13 mouse cellular contexts compared by ENCODE assay signal in genomic region chr10:75696597-75697355, GRCm38 (mm10). TPM values are rescaled to one million over a fixed set of nuclear protein-coding genes. Genes with fewer than 3 reads are reported as not detected.
DNase-seq lines count a peak whose midpoint lies in the region; ATAC-seq lines count a peak whose summit lies in the region.
"Had no signal": no experiment of that assay in that cellular context is flagged by ENCODE, and none has a peak within 500 bp of the region (broad histone marks: within the 10 kb centered on the region; RNA-seq: fewer than 3 reads in every experiment).

No protein-coding gene starts in this region.

- no peak overlapping the region for H3K4me3 ChIP-seq in midbrain, embryonic 11.5 days (ENCODE audit: low read depth, low read length)
- H3K4me3 ChIP-seq in midbrain, embryonic 15.5 days = no peak overlapping the region
- no peak overlapping the region for H3K4me3 ChIP-seq in intestine, embryonic 16.5 days (ENCODE audit: low read length)
- H3K4me3 ChIP-seq: embryonic facial prominence, embryonic 15.5 days had no signal

- no peak overlapping the region for H3K27ac ChIP-seq in midbrain, embryonic 11.5 days (ENCODE audit: low read depth, low read length)
- H3K27ac ChIP-seq in midbrain, embryonic 15.5 days = no peak overlapping the region
- H3K27ac ChIP-seq in intestine, embryonic 16.5 days (ENCODE audit: low read length) = no peak overlapping the region
- H3K27ac ChIP-seq: embryonic facial prominence, embryonic 15.5 days had no signal

- DNase-seq in midbrain, embryonic 11.5 days (ENCODE audit: low spot score, missing footprints) = peak; percentile 6
- DNase-seq in c-Kit-positive CD71-negative TER-119-negative erythroid progenitor cells, embryonic 14.5 days (ENCODE audit: low read depth) = peak; percentile 35
- DNase-seq in layer of hippocampus, adult 11-12 months (ENCODE audit: low spot score) = no peak
- DNase-seq in right cerebral cortex, postnatal 10 days (ENCODE audit: low spot score in 2 of 2) = no peak
- no peak for DNase-seq in kidney, postnatal 25 days
- DNase-seq: cerebellum, adult 8-10 months; heart, postnatal 36 days; kidney, postnatal 4 days had no signal

- WGBS in midbrain, embryonic 11.5 days = 87% methylated on average over 7 of the region's 7 CpGs
- WGBS in midbrain, embryonic 15.5 days = 93% methylated on average over 7 of the region's 7 CpGs
- 82% methylated on average over 7 of the region's 7 CpGs for WGBS in intestine, embryonic 16.5 days

- H3K4me1 ChIP-seq in midbrain, embryonic 11.5 days (ENCODE audit: control insufficient read depth, insufficient read depth, low read length) = no peaks in the 10 kb centered on the region
- H3K4me1 ChIP-seq in midbrain, embryonic 15.5 days = no peaks in the 10 kb centered on the region
- H3K4me1 ChIP-seq in intestine, embryonic 16.5 days (ENCODE audit: control insufficient read depth, insufficient read depth, low read length) = no peaks in the 10 kb centered on the region
- H3K4me1 ChIP-seq: embryonic facial prominence, embryonic 15.5 days had no signal

- no peaks in the 10 kb centered on the region for H3K9me3 ChIP-seq in midbrain, embryonic 11.5 days (ENCODE audit: control insufficient read depth, low read length)
- no peaks in the 10 kb centered on the region for H3K9me3 ChIP-seq in midbrain, embryonic 15.5 days
- H3K9me3 ChIP-seq in intestine, embryonic 16.5 days (ENCODE audit: control insufficient read depth, low read length) = no peaks in the 10 kb centered on the region
- H3K9me3 ChIP-seq: embryonic facial prominence, embryonic 15.5 days had no signal

- no peaks in the 10 kb centered on the region for H3K27me3 ChIP-seq in midbrain, embryonic 11.5 days (ENCODE audit: control insufficient read depth, insufficient read depth, low read length)
- no peaks in the 10 kb centered on the region for H3K27me3 ChIP-seq in midbrain, embryonic 15.5 days (replicated peaks)
- no peaks in the 10 kb centered on the region for H3K27me3 ChIP-seq in intestine, embryonic 16.5 days (replicated peaks; ENCODE audit: control insufficient read depth, insufficient read depth, low read length)
- H3K27me3 ChIP-seq: embryonic facial prominence, embryonic 15.5 days had no signal

- no peak overlapping the region for H3K4me2 ChIP-seq in midbrain, embryonic 11.5 days
- no peak overlapping the region for H3K4me2 ChIP-seq in midbrain, embryonic 15.5 days
- H3K4me2 ChIP-seq in intestine, embryonic 16.5 days (ENCODE audit: low read depth, low read length) = no peak overlapping the region
- H3K4me2 ChIP-seq: embryonic facial prominence, embryonic 15.5 days had no signal

- no peak overlapping the region for H3K9ac ChIP-seq in midbrain, embryonic 11.5 days (ENCODE audit: low read length)
- no peak overlapping the region for H3K9ac ChIP-seq in midbrain, embryonic 15.5 days
- H3K9ac ChIP-seq in intestine, embryonic 16.5 days (ENCODE audit: low read depth, low read length) = no peak overlapping the region
- H3K9ac ChIP-seq: embryonic facial prominence, embryonic 15.5 days had no signal

- ATAC-seq in midbrain, embryonic 11.5 days (ENCODE audit: low FRiP score) = no peak
- no peak for ATAC-seq in midbrain, embryonic 15.5 days (replicated peaks)
- peak; percentile 80 for ATAC-seq in intestine, embryonic 16.5 days
- peak; percentile 94 for ATAC-seq in megakaryocyte progenitor cell, adult 5-6 weeks (replicated peaks; ENCODE audit: poor library complexity)
- ATAC-seq: inflammation-experienced regulatory T-cells, adult 6 months had no signal

- H3K36me3 ChIP-seq in midbrain, embryonic 11.5 days (ENCODE audit: control insufficient read depth, insufficient read depth, low read length) = peaks cover 19% of the 10 kb centered on the region
- peaks cover 22% of the 10 kb centered on the region; the same call in 1 of the 2 replicates for H3K36me3 ChIP-seq in midbrain, embryonic 15.5 days (replicated peaks)
- H3K36me3 ChIP-seq in intestine, embryonic 16.5 days (ENCODE audit: control insufficient read depth, insufficient read depth, low read length) = peaks cover 8% of the 10 kb centered on the region; the same call in 1 of the 2 replicates

RNA-seq across cellular contexts. Expression of gene Susd2, which starts 53.0 kb away (rescaled TPM):
- polyA plus RNA-seq in midbrain, embryonic 11.5 days (2014; fragmentation: Nextera tagmentation; extraction: Ambion mirVana) = 1.2 and 1.6 TPM in 2 replicates
- polyA plus RNA-seq in midbrain, embryonic 15.5 days (2015; fragmentation: Nextera tagmentation; extraction: Ambion mirVana) = 3.0 and 4.1 TPM in 2 replicates
- polyA plus RNA-seq in intestine, embryonic 16.5 days (2015; fragmentation: Nextera tagmentation; extraction: Ambion mirVana) = 19.1 and 23.3 TPM in 2 replicates
- 0.34 and 0.42 TPM in 2 replicates for total RNA-seq in megakaryocyte progenitor cell, adult 5-6 weeks (2015)
- total RNA-seq in megakaryocyte progenitor cell, adult 5-6 weeks (2017) = 0.27 TPM in 1 of 2 replicates, not detected in the other

Comparison
In these comparisons a context has a peak if more than half of its experiments do, and no peak if none do; other contexts are left out.
1. ATAC-seq: peak in intestine, embryonic 16.5 days (single experiment) and megakaryocyte progenitor cell, adult 5-6 weeks (single experiment); none in midbrain, embryonic 11.5 days (single experiment) and midbrain, embryonic 15.5 days (single experiment).
2. DNase-seq: peak in midbrain, embryonic 11.5 days (single experiment) and c-Kit-positive CD71-negative TER-119-negative erythroid progenitor cells, embryonic 14.5 days (single experiment); none in layer of hippocampus, adult 11-12 months (single experiment), right cerebral cortex, postnatal 10 days (0 of 2) and kidney, postnatal 25 days (0 of 2).